Mouse (Mus musculus) myocyte (in vitro differentiated cells): ENCODE measurements around the gene Tenm4. TPM values are rescaled to one million over a fixed set of nuclear protein-coding genes. Genes with fewer than 3 reads are reported as not detected.

Source experiments
- H3K27me3 ChIP-seq: one replicate; pipeline ENCODE4 v1.6.1; 2011; ENCODE audit not compliant: control insufficient read depth, insufficient read depth, insufficient read length
- H3K36me3 ChIP-seq: one replicate; pipeline ENCODE4 v1.6.1; 2011; ENCODE audit not compliant: control insufficient read depth, insufficient read depth
- H3K4me2 ChIP-seq: one replicate; pipeline ENCODE4 v1.6.1; 2011; ENCODE audit warnings: low read depth, control low read depth
- H3K4me3 ChIP-seq: one replicate; pipeline ENCODE4 v1.5.1; 2011; ENCODE audit warnings: mild to moderate bottlenecking, control low read depth, moderate library complexity
- H3K79me2 ChIP-seq: one replicate; pipeline ENCODE4 v1.6.1; 2011; ENCODE audit not compliant: control insufficient read depth, insufficient read depth
- H3ac ChIP-seq: one replicate; pipeline ENCODE4 v1.6.1; 2011; ENCODE audit not compliant: control insufficient read depth, insufficient read length
- CEBPB ChIP-seq: IDR thresholded peaks from 2 replicates; pipeline ENCODE4 v1.6.1; 2011; ENCODE audit warnings: mild to moderate bottlenecking, moderate library complexity; ENCODE audit not compliant: poor library complexity, insufficient read depth, severe bottlenecking
- E2F4 ChIP-seq: IDR thresholded peaks from one replicate; pipeline ENCODE4 v1.6.1; 2011; ENCODE audit warnings: mild to moderate bottlenecking, control low read depth, moderate library complexity; ENCODE audit not compliant: insufficient read depth
- MAX ChIP-seq: IDR thresholded peaks from one replicate; pipeline ENCODE4 v1.6.1; 2011; ENCODE audit warnings: low read depth, mild to moderate bottlenecking, control low read depth
- MYOD1 ChIP-seq, 3 experiments: IDR thresholded peaks; one replicate each; pipeline ENCODE4 v1.6.1; 2011; ENCODE audit warnings: control low read depth in 2 of 3, low read depth in 2 of 3, mild to moderate bottlenecking in 2 of 3, moderate library complexity in 1 of 3; ENCODE audit not compliant: insufficient read length in 2 of 3, control insufficient read depth in 1 of 3
- MYOG ChIP-seq, 3 experiments: IDR thresholded peaks; one replicate each; pipeline ENCODE4 v1.6.1; 2011; ENCODE audit warnings: control low read depth in 2 of 3, low read depth in 2 of 3, mild to moderate bottlenecking in 2 of 3; ENCODE audit not compliant: insufficient read length in 2 of 3, control insufficient read depth in 1 of 3, insufficient read depth in 1 of 3
- POLR2A ChIP-seq: IDR thresholded peaks from one replicate; pipeline ENCODE4 v1.6.1; 2011; ENCODE audit warnings: low read depth, mild to moderate bottlenecking, control low read depth, moderate library complexity; ENCODE audit not compliant: insufficient read length
- POLR2AphosphoS2 ChIP-seq: IDR thresholded peaks from one replicate; pipeline ENCODE4 v1.6.1; 2011; ENCODE audit warnings: low read depth, control low read depth; ENCODE audit not compliant: insufficient read length
- REST ChIP-seq: IDR thresholded peaks from one replicate; pipeline ENCODE4 v1.6.1; 2011; ENCODE audit warnings: mild to moderate bottlenecking, control low read depth, moderate library complexity; ENCODE audit not compliant: insufficient read depth, insufficient read length
- SRF ChIP-seq: IDR thresholded peaks from one replicate; pipeline ENCODE4 v1.6.1; 2011; ENCODE audit warnings: low read depth; ENCODE audit not compliant: control insufficient read depth, insufficient read length
- TCF12 ChIP-seq: IDR thresholded peaks from one replicate; pipeline ENCODE4 v1.6.1; 2011; ENCODE audit warnings: mild to moderate bottlenecking, control low read depth; ENCODE audit not compliant: poor library complexity, insufficient read depth, severe bottlenecking
- TCF3 ChIP-seq: IDR thresholded peaks from one replicate; pipeline ENCODE4 v1.6.1; 2011; ENCODE audit warnings: low read depth, control low read depth; ENCODE audit not compliant: insufficient read length
- USF1 ChIP-seq: IDR thresholded peaks from one replicate; pipeline ENCODE4 v1.6.1; 2011; ENCODE audit warnings: low read depth, mild to moderate bottlenecking, control low read depth, moderate library complexity
- polyA plus RNA-seq: library from polyadenylated mRNA; unstranded; fragments of >200 nt; fragmentation: generic; extraction: Trizol; gene quantifications from one replicate; pipeline ENCODE4 v1.2.1, GENCODE M21; 2012; ENCODE audit warnings: missing spikeins

Tenm4 gene
- polyA plus RNA-seq, 1 experiment: 10.9 TPM

DNA sequence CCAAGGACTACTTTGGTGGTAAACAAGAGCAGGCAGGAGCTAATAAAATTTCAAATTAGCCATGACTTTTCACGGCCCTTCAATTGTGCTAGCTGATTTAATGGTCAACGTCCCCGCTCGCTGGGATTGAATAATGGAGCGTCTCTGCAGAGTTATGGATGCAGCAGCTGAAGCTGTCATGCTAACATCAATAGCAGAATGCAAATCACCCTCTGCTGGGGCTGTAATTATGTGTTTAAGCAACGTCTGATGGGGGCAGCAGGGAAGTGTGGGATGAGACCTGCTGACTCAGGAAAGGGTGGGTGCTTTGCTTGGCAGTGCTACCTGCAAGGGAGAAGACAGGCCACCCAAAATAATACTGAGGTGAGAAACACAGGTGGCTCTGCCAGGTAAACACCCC is 649.3 kb downstream of the Tenm4 start:
- Histone ChIP-seq H3K36me3 (no peaks in the 10 kb centered on the region), H3ac (no peak overlapping the region), H3K27me3 (no peaks in the 10 kb centered on the region), H3K79me2 (no peaks in the 10 kb centered on the region), H3K4me2 (no peak overlapping the region), H3K4me3 (no peak overlapping the region)
- TF ChIP-seq POLR2AphosphoS2 (no peak), REST (no peak), MYOG (IDR thresholded peaks at IDR 0.05; ENCODE audit: control insufficient read depth in 1 of 3, insufficient read depth in 1 of 3, insufficient read length in 2 of 3, low read depth in 2 of 3) (no peak), USF1 (no peak), E2F4 (no peak), TCF12 (no peak), POLR2A (no peak), SRF (no peak), MYOD1 (IDR thresholded peaks at IDR 0.05; ENCODE audit: control insufficient read depth in 1 of 3, insufficient read length in 2 of 3, low read depth in 2 of 3) (no peak), CEBPB (no peak), MAX (no peak)

DNA sequence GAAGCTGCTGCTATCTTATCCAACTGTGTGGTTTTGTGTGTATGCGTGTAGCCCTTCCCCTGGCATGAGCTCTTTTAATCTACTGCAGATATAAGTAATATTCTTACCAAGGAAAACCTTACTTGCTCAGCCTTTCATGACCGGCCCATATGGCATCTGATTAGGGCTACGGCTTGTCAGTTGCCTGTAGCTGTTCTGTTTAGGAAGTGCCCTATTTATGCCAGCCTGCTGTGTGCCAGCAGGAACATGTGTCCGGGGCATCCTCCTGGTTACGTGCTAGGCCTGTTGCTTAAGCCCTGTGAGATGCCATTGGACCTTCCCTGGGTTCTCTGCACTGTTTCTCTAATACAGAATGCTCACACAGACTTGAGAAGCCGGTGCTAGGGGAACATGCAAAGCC is 655.1 kb downstream of the Tenm4 start:
- Histone ChIP-seq H3K4me2 (peak overlapping the region; percentile 12), H3K79me2 (no peaks in the 10 kb centered on the region), H3ac (no peak overlapping the region), H3K27me3 (no peaks in the 10 kb centered on the region), H3K4me3 (no peak overlapping the region), H3K36me3 (no peaks in the 10 kb centered on the region)
- TF ChIP-seq SRF: no peak
- TF ChIP-seq TCF3: no peak
- no peak for TF ChIP-seq TCF12
- TF ChIP-seq CEBPB: no peak
- no peak for TF ChIP-seq USF1
- TF ChIP-seq POLR2AphosphoS2: no peak
- no peak for TF ChIP-seq MYOG (IDR thresholded peaks at IDR 0.05; ENCODE audit: control insufficient read depth in 1 of 3, insufficient read depth in 1 of 3, insufficient read length in 2 of 3, low read depth in 2 of 3)
- TF ChIP-seq MAX: no peak
- no peak for TF ChIP-seq MYOD1 (IDR thresholded peaks at IDR 0.05; ENCODE audit: control insufficient read depth in 1 of 3, insufficient read length in 2 of 3, low read depth in 2 of 3)
- no peak for TF ChIP-seq E2F4
- no peak for TF ChIP-seq POLR2A

DNA sequence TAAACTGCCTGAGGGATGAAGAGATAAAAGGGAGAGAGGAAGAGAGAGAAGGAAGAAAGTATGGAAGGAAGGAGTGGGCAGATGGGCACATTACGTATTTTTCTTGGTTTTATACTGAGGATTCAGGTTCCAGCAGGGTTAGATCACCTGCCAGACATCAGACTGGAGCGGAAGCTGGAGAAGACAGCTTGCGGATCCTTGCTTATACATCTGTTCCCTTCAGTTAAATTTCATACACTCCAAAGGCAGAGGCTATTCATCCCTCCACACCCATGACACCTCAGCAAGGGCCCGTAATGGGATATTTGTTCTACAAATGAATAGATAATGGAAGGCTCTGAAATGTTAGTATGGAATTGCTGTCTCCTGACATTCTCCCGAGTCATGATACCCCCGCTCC is 655.6 kb downstream of the Tenm4 start:
- Histone ChIP-seq H3K4me3 (no peak overlapping the region), H3K79me2 (no peaks in the 10 kb centered on the region), H3ac (no peak overlapping the region), H3K36me3 (no peaks in the 10 kb centered on the region), H3K4me2 (peak overlapping the region; percentile 32), H3K27me3 (no peaks in the 10 kb centered on the region)
- TF ChIP-seq POLR2A (no peak), USF1 (no peak), TCF12 (peak; percentile 40), MYOD1 (IDR thresholded peaks at IDR 0.05; ENCODE audit: control insufficient read depth in 1 of 3, insufficient read length in 2 of 3, low read depth in 2 of 3) (peak; percentile 24 to 84 (median 73)), TCF3 (no peak)

- H3K4me3 ChIP-seq: no peak overlapping the region
- no peaks in the 10 kb centered on the region for H3K79me2 ChIP-seq
- no peaks in the 10 kb centered on the region for H3K27me3 ChIP-seq
- H3K4me2 ChIP-seq: peak overlapping the region; percentile 52
- no peaks in the 10 kb centered on the region for H3K36me3 ChIP-seq
- H3ac ChIP-seq: no peak overlapping the region
- TF ChIP-seq CEBPB (no peak), USF1 (no peak), POLR2AphosphoS2 (no peak), MYOG (IDR thresholded peaks at IDR 0.05; ENCODE audit: control insufficient read depth in 1 of 3, insufficient read depth in 1 of 3, insufficient read length in 2 of 3, low read depth in 2 of 3) (peak in 2 of 3 experiments; percentile 28 to 46), E2F4 (no peak), MAX (no peak), POLR2A (no peak), MYOD1 (IDR thresholded peaks at IDR 0.05; ENCODE audit: control insufficient read depth in 1 of 3, insufficient read length in 2 of 3, low read depth in 2 of 3) (peak in 1 of 3 experiments; percentile 33), SRF (no peak)
Observed at GRCm38 (mm10) chr7:96832551-96832950, 661.5 kb downstream of the Tenm4 start.

DNA sequence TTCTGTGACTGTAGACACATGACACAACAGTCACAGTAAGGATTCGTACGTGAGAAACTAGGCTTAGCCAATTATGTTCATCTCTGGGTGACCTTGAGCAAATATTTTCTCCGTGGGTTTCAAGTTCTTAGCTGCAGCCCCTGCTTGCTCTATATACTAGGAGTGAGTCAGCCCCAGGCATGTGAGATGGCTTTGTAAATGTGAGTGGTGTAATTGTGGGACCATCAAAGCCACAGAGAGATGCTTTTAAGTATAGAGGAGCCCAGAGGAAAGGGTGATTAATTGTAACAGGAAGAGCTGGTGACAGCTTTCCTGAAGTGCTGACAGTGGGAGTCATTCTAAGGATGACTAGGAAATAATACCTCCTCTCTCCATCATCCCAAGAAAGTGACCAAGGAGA is 662.0 kb downstream of the Tenm4 start:
- peak overlapping the region; percentile 52 for H3K4me2 ChIP-seq
- TF ChIP-seq CEBPB (no peak), SRF (no peak), REST (no peak), POLR2A (no peak), TCF12 (no peak), MYOD1 (IDR thresholded peaks at IDR 0.05; ENCODE audit: control insufficient read depth in 1 of 3, insufficient read length in 2 of 3, low read depth in 2 of 3) (no peak), MAX (no peak), MYOG (IDR thresholded peaks at IDR 0.05; ENCODE audit: control insufficient read depth in 1 of 3, insufficient read depth in 1 of 3, insufficient read length in 2 of 3, low read depth in 2 of 3) (no peak), USF1 (no peak), POLR2AphosphoS2 (no peak), TCF3 (no peak), E2F4 (no peak)
- no peaks in the 10 kb centered on the region for H3K36me3 ChIP-seq
- H3ac ChIP-seq: no peak overlapping the region
- H3K79me2 ChIP-seq: no peaks in the 10 kb centered on the region
- no peaks in the 10 kb centered on the region for H3K27me3 ChIP-seq
- no peak overlapping the region for H3K4me3 ChIP-seq
